Mouse (Mus musculus): ENCODE results near the gene Mrps2. TPM values are rescaled to one million over a fixed set of nuclear protein-coding genes. Genes with fewer than 3 reads are reported as not detected.

Mrps2 gene
- 61.7 and 63.1 TPM in 2 replicates for polyA plus RNA-seq (2016; fragmentation: Nextera tagmentation; extraction: Ambion mirVana)

- WGBS: under 1% methylated on average over 52 of the region's 52 CpGs
- DNase-seq (ENCODE audit: low spot score): peak; percentile 91
- Histone ChIP-seq H3K4me1 (replicated peaks) (peaks cover 37% of the 10 kb centered on the region), H3K9me3 (peaks cover 8% of the 10 kb centered on the region; the same call in 1 of the 2 replicates), H3K27ac (peak within 1 kb of the TSS; percentile 97), H3K4me3 (peak within 1 kb of the TSS; percentile 99), H3K36me3 (peaks cover 43% of the 10 kb centered on the region), H3K27me3 (ENCODE audit: insufficient read depth, poor library complexity, severe bottlenecking) (peaks cover 19% of the 10 kb centered on the region)
Observed at GRCm38 (mm10) chr2:28467860-28468485, at the start of gene Mrps2. Mrps2 (plus strand) TSS chr2:28468066.

DNA sequence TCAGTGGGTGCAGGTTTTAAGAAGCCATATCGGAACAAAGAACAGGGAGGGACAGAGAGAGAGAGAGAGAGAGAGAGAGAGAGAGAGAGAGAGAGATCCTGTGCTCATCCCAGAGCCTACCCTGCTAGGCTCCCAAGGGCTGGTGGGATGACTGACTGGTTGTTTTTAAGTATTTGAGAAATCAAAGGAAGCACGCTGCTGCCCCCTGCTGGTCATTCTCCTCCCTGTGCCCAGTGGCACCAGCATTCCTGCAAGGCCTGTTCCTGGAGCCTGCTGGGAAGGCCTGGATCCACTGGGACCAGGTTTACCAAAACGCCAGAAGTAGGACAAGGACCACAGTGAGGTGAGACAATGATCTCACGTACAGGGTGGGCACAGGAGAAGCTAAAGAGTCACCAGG lies 48.0 kb upstream of the Mrps2 start:
- Histone ChIP-seq H3K9me3 (no peaks in the 10 kb centered on the region), H3K4me3 (no peak overlapping the region), H3K27ac (no peak overlapping the region), H3K27me3 (ENCODE audit: insufficient read depth, poor library complexity, severe bottlenecking) (no peaks in the 10 kb centered on the region), H3K36me3 (no peaks in the 10 kb centered on the region), H3K4me1 (replicated peaks) (peaks cover 14% of the 10 kb centered on the region)
- 16% methylated on average over 4 of the region's 4 CpGs for WGBS
- DNase-seq (ENCODE audit: low spot score): peak; percentile 89

DNA sequence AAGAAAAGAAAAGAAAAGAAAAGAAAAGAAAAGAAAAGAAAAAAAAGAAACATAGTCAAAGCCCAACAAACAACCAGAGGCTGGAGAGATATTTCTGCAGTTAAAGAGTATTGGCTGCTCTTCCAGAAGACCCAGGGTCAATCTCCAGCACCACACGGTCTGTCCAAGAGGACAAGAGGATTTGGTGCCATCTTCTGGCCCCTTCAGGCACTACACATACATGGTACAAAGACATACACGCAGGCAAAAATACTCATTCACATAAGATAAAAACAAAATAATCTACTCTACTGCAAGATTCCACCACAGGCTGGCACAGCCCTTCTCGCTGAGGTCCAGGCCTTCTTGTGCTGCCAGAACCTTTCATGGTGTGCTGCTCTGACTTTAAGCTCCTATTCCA lies 44.7 kb upstream of the Mrps2 start:
- Histone ChIP-seq H3K36me3 (no peaks in the 10 kb centered on the region), H3K27me3 (ENCODE audit: insufficient read depth, poor library complexity, severe bottlenecking) (no peaks in the 10 kb centered on the region)
- WGBS: 32% methylated on average over 3 of the region's 3 CpGs

GRCm38 (mm10) chr2:28427226-28427625 lies 40.6 kb upstream of the Mrps2 start:
- Histone ChIP-seq H3K4me3 (no peak overlapping the region), H3K27ac (no peak overlapping the region), H3K36me3 (no peaks in the 10 kb centered on the region), H3K9me3 (peaks cover 4% of the 10 kb centered on the region; the same call in 1 of the 2 replicates), H3K4me1 (replicated peaks) (peaks cover 5% of the 10 kb centered on the region; the same call in 1 of the 2 replicates), H3K27me3 (ENCODE audit: insufficient read depth, poor library complexity, severe bottlenecking) (no peaks in the 10 kb centered on the region)
- no peak for DNase-seq (ENCODE audit: low spot score)
- 85% methylated on average over 6 of the region's 6 CpGs for WGBS

More for the DNA sequence above, 44.7 kb upstream of the Mrps2 start:
- DNase-seq (ENCODE audit: low spot score): peak; percentile 47
- Histone ChIP-seq H3K4me3 (no peak overlapping the region), H3K4me1 (replicated peaks) (peaks cover 11% of the 10 kb centered on the region), H3K27ac (no peak overlapping the region), H3K9me3 (no peaks in the 10 kb centered on the region)

DNA sequence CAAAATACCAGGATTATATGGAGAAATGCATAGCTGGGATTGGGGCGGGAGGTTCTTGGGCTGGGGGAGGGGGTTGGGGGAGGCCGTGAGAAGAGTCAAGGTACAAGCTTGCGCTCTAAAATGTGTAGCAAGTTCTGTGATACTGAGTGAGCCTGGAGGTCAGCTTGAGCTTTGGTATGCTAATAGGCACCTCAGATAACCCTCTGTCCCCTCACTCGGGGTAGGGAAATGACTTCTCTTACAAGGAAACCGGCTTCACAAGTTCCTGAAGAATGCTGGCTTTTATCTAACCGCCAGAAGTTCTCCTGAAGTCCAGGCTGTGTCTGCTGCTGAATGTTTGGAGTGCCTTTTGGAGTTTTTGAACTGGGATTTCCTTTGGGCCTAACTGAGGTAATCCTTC lies 37.0 kb upstream of the Mrps2 start:
- no peaks in the 10 kb centered on the region; the same call in 1 of the 2 replicates for H3K4me1 ChIP-seq (replicated peaks)
- no peaks in the 10 kb centered on the region for H3K36me3 ChIP-seq
- 64% methylated on average over 6 of the region's 6 CpGs for WGBS
- DNase-seq (ENCODE audit: low spot score): no peak
- no peaks in the 10 kb centered on the region for H3K27me3 ChIP-seq (ENCODE audit: insufficient read depth, poor library complexity, severe bottlenecking)
- peaks cover 4% of the 10 kb centered on the region; the same call in 1 of the 2 replicates for H3K9me3 ChIP-seq
- no peak overlapping the region for H3K27ac ChIP-seq
- H3K4me3 ChIP-seq: no peak overlapping the region

DNA sequence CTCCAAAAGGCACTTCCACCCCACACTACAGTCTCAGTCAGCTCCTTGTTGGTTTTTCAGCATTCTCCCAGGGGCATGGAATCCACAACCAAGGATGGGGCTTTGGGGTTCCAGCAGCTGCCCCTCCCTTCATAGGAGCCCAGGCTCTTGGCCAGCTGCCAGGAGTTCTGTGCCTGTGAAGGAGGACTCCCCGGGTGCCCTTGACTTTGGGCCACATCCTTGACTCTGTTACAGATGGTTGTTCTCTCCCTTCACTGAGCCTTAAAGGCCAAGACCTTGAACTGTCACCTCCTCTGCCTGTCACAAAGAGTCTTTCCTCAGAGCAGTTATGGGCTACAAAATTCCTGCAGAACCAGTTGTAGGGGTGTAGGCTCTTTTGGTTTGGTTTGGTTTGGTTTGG lies 35.1 kb upstream of the Mrps2 start:
- H3K4me1 ChIP-seq (replicated peaks): no peaks in the 10 kb centered on the region; the same call in 1 of the 2 replicates
- WGBS: 71% methylated on average over 1 of the region's 1 CpGs
- no peak overlapping the region for H3K4me3 ChIP-seq
- H3K36me3 ChIP-seq: no peaks in the 10 kb centered on the region
- no peak for DNase-seq (ENCODE audit: low spot score)
- H3K27ac ChIP-seq: no peak overlapping the region
- peaks cover 4% of the 10 kb centered on the region; the same call in 1 of the 2 replicates for H3K9me3 ChIP-seq
- H3K27me3 ChIP-seq (ENCODE audit: insufficient read depth, poor library complexity, severe bottlenecking): no peaks in the 10 kb centered on the region

- H3K27ac ChIP-seq: no peak overlapping the region
- H3K27me3 ChIP-seq (ENCODE audit: insufficient read depth, poor library complexity, severe bottlenecking): no peaks in the 10 kb centered on the region
- H3K4me3 ChIP-seq: no peak overlapping the region
- H3K4me1 ChIP-seq (replicated peaks): no peaks in the 10 kb centered on the region; the same call in 1 of the 2 replicates
- no peak for DNase-seq (ENCODE audit: low spot score)
- peaks cover 4% of the 10 kb centered on the region; the same call in 1 of the 2 replicates for H3K9me3 ChIP-seq
- 0% methylated on average over 1 of the region's 2 CpGs for WGBS
- H3K36me3 ChIP-seq: no peaks in the 10 kb centered on the region
Observed at GRCm38 (mm10) chr2:28433512-28433911, 34.4 kb upstream of the Mrps2 start.

GRCm38 (mm10) chr2:28435401-28435800 lies 32.5 kb upstream of the Mrps2 start:
- Histone ChIP-seq H3K27me3 (ENCODE audit: insufficient read depth, poor library complexity, severe bottlenecking) (no peaks in the 10 kb centered on the region), H3K4me1 (replicated peaks) (no peaks in the 10 kb centered on the region; the same call in 1 of the 2 replicates), H3K4me3 (no peak overlapping the region), H3K27ac (no peak overlapping the region), H3K36me3 (no peaks in the 10 kb centered on the region), H3K9me3 (no peaks in the 10 kb centered on the region)
- WGBS: 89% methylated on average over 11 of the region's 11 CpGs
- DNase-seq (ENCODE audit: low spot score): no peak

DNA sequence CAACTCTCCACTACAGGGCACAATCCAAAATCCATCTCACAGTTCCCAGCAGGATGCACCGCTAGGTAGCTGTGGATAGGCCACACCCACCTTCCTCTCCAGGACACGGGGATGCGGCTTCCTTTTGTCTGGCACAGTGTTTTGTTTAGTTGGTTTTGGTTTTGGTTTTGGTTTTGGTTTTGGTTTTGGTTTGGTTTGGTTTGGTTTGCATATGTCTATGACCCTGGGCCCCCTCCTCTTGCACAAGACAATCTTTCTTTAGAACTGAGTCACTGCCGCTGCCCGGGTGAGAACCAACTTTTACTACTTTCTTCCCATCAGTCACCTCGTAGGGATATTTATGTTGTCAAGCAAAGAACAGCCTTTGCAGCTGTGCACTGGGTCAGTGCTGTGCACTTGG lies 27.0 kb upstream of the Mrps2 start:
- WGBS: 78% methylated on average over 6 of the region's 6 CpGs
- H3K4me1 ChIP-seq (replicated peaks): peaks cover 2% of the 10 kb centered on the region; the same call in 1 of the 2 replicates
- H3K27me3 ChIP-seq (ENCODE audit: insufficient read depth, poor library complexity, severe bottlenecking): peaks cover 12% of the 10 kb centered on the region
- no peak for DNase-seq (ENCODE audit: low spot score)
- H3K36me3 ChIP-seq: no peaks in the 10 kb centered on the region
- H3K4me3 ChIP-seq: no peak overlapping the region
- no peaks in the 10 kb centered on the region for H3K9me3 ChIP-seq
- H3K27ac ChIP-seq: no peak overlapping the region

DNA sequence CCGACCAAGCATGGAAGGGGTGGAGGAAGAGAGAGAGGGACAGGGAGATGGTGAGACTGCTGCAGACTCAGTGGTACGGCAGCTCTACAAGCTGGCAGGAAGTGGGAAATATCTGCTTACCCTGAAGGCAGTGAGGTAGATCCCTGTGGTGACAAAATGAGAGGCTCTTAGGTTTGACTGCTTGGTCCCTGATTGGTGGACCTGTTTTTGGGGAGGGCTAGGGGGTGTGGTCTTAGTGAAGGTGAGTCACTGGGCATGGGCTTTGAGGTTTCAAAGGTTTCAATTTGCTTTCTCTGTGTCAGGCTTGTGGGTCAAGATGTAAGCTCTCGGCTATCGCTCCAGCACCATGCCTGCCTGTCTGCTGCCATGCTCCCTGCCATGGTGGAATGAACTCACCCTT lies 22.8 kb upstream of the Mrps2 start:
- Histone ChIP-seq H3K27me3 (ENCODE audit: insufficient read depth, poor library complexity, severe bottlenecking) (peaks cover 36% of the 10 kb centered on the region), H3K27ac (no peak overlapping the region), H3K36me3 (no peaks in the 10 kb centered on the region), H3K4me1 (replicated peaks) (peaks cover 23% of the 10 kb centered on the region), H3K9me3 (no peaks in the 10 kb centered on the region), H3K4me3 (no peak overlapping the region)
- 88% methylated on average over 4 of the region's 4 CpGs for WGBS
- DNase-seq (ENCODE audit: low spot score): no peak

DNA sequence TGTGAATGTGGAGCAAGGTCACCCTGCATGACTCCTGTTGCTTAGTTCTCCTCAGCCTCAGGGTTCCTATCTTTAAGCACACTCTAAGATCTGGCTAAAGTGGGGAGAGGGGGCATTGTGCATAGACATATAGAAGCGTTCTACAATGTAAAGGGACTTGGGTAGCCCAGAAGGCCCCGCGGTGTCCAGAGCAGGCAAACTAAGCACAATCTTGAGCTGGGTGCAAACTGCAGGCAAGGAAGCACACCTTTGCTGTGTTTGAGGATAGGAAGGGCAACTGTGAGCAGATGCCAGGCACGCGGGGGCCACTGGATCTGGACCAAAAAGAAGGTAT lies 21.7 kb upstream of the Mrps2 start:
- peak overlapping the region; percentile 91 for H3K27ac ChIP-seq
- no peak for DNase-seq (ENCODE audit: low spot score)
- WGBS: 7% methylated on average over 5 of the region's 5 CpGs

DNA sequence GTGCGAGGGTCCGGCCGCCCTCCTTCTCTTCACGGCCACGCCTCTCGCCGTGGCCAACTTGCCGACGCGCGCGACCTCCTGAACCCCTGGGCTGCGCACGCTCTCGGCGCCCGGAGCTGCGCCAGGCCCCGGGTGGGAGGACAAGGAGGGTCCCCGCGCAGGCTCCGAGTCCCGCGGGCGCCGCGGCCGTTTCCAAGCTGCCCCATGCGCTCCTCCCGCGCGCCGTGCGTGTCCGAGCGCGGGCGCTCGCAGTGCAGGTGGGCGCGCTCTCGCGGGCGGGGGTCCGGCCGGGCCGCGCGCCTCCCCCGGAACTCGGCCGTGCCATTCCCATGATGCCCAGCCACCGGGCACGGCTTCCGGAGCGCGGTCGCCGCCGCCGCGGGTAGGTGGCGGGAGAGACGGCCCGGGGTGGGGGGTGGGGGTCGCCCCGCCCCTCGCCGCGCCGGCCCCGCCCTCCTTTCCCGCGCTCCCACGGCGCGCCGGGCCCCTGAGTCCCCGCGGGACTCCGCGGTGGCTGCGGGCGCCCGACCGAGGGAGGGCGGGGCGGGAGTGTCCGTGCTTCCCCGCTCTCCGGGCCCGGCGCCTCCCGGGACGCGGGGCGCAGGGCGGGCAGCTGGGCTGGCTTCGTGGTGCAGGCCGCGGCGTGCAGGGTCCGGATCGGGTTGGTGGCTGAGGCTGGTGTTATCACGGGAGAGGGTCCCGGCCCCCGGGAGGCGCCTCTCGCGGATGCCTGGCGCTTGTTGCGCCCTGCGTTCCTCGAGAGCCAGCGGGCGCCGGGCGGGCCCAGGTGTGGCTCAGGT lies 21.2 kb upstream of the Mrps2 start, which contains the start of gene Ppp1r26:
Gene Ppp1r26, plus strand, starts transcription at position 286 of the 800 bp plus-strand sequence.
- Histone ChIP-seq H3K27me3 (ENCODE audit: insufficient read depth, poor library complexity, severe bottlenecking) (peaks cover 36% of the 10 kb centered on the region), H3K36me3 (peaks cover 16% of the 10 kb centered on the region), H3K4me3 (peak within 1 kb of the TSS; percentile 86), H3K9me3 (no peaks in the 10 kb centered on the region), H3K4me1 (replicated peaks) (peaks cover 23% of the 10 kb centered on the region), H3K27ac (peak within 1 kb of the TSS; percentile 91)
- peak; percentile 42 for DNase-seq (ENCODE audit: low spot score)
- under 1% methylated on average over 116 of the region's 118 CpGs for WGBS

More for the DNA sequence above, 21.7 kb upstream of the Mrps2 start:
- peaks cover 11% of the 10 kb centered on the region for H3K36me3 ChIP-seq
- peaks cover 36% of the 10 kb centered on the region for H3K27me3 ChIP-seq (ENCODE audit: insufficient read depth, poor library complexity, severe bottlenecking)
- no peaks in the 10 kb centered on the region for H3K9me3 ChIP-seq
- H3K4me1 ChIP-seq (replicated peaks): peaks cover 23% of the 10 kb centered on the region
- peak overlapping the region; percentile 86 for H3K4me3 ChIP-seq

- peak overlapping the region; percentile 91 for H3K27ac ChIP-seq
- peaks cover 22% of the 10 kb centered on the region for H3K36me3 ChIP-seq
- H3K4me1 ChIP-seq (replicated peaks): peaks cover 23% of the 10 kb centered on the region
- H3K9me3 ChIP-seq: no peaks in the 10 kb centered on the region
- WGBS: 10% methylated on average over 11 of the region's 11 CpGs
- peaks cover 36% of the 10 kb centered on the region for H3K27me3 ChIP-seq (ENCODE audit: insufficient read depth, poor library complexity, severe bottlenecking)
- DNase-seq (ENCODE audit: low spot score): peak; percentile 33
- peak overlapping the region; percentile 86 for H3K4me3 ChIP-seq
Observed at GRCm38 (mm10) chr2:28447315-28447670, 20.6 kb upstream of the Mrps2 start.

Measured in hindbrain, embryonic 10.5 days (tissue).